Comparison of ENCODE assay signal across 19 mouse cellular contexts in the genomic region with DNA sequence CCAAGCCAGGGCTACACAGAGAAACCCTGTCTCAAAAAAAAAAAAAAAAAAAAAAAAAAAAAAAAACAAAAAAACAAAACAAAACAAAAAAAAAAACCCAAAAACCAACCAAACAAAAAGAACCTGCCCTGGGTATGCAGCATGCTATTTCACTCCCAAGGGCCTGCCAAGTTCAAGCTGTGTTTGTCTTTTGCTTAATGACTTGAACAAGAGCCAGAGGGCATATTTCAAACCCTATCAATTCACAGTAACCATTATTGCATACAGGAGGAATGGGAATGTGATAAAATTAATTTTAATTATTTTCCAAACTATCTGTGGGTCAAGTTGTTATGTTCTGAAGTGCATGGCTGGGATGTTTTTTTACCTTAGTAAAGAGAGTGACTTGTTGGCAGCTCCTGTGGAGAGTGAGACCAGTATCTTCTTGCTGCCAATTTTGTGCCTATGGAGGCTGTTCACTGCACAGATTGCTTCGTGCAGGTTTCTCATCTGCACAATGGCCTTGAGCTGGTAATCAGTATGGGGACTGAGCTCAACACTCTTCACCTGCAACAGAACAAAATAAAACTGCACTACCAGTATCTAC. TPM values are rescaled to one million over a fixed set of nuclear protein-coding genes. Genes with fewer than 3 reads are reported as not detected.
DNase-seq lines count a peak whose midpoint lies in the region; ATAC-seq and TF ChIP-seq lines count a peak whose summit lies in the region.
"Had no signal": no experiment of that assay in that cellular context is flagged by ENCODE, and none has a peak within 500 bp of the region (broad histone marks: within the 10 kb centered on the region; RNA-seq: fewer than 3 reads in every experiment).

No protein-coding gene starts in this region.

- no peaks in the 10 kb centered on the region for H3K27me3 ChIP-seq in cerebellum, adult 2 months (ENCODE audit: control insufficient read depth, insufficient read depth, low read length)
- no peaks in the 10 kb centered on the region for H3K27me3 ChIP-seq in liver, postnatal 0 days (ENCODE audit: insufficient read depth, low read length)
- no peaks in the 10 kb centered on the region for H3K27me3 ChIP-seq in liver, embryonic 11.5 days (replicated peaks; ENCODE audit: control insufficient read depth, insufficient read depth, low read length)
- H3K27me3 ChIP-seq: CH12.LX; heart, embryonic 12.5 days; hindbrain, embryonic 15.5 days had no signal

- no peak overlapping the region for H3K9ac ChIP-seq in liver, postnatal 0 days (replicated peaks)
- H3K9ac ChIP-seq in liver, embryonic 11.5 days (ENCODE audit: low read depth, low read length): no peak overlapping the region
- H3K9ac ChIP-seq: heart, embryonic 12.5 days; hindbrain, embryonic 15.5 days had no signal

- H3K9me3 ChIP-seq in liver, postnatal 0 days (ENCODE audit: low read length): no peaks in the 10 kb centered on the region
- H3K9me3 ChIP-seq in liver, embryonic 11.5 days (ENCODE audit: control insufficient read depth, low read length): no peaks in the 10 kb centered on the region
- H3K9me3 ChIP-seq: embryonic facial prominence, embryonic 10.5 days; heart, embryonic 12.5 days; hindbrain, embryonic 10.5 days; hindbrain, embryonic 15.5 days had no signal

- no peak overlapping the region for H3K27ac ChIP-seq in cerebellum, adult 2 months (ENCODE audit: insufficient read depth, low read length)
- H3K27ac ChIP-seq in liver, postnatal 0 days (ENCODE audit: low read depth): peak overlapping the region; percentile 19; the same call in 1 of the 2 replicates
- no peak overlapping the region for H3K27ac ChIP-seq in liver, embryonic 11.5 days (ENCODE audit: low read depth, low read length)
- H3K27ac ChIP-seq in left cerebral cortex, adult 2 months: no peak overlapping the region
- H3K27ac ChIP-seq: embryonic facial prominence, embryonic 10.5 days; gastrocnemius, adult 2 months; hindbrain, embryonic 10.5 days; hindbrain, embryonic 15.5 days had no signal

- no peak overlapping the region for H3K4me3 ChIP-seq in cerebellum, adult 2 months (replicated peaks; ENCODE audit: insufficient read depth, low read depth, low read length)
- H3K4me3 ChIP-seq in liver, postnatal 0 days (ENCODE audit: low read depth, low read length): no peak overlapping the region
- no peak overlapping the region for H3K4me3 ChIP-seq in liver, embryonic 11.5 days (ENCODE audit: low read depth, low read length)
- H3K4me3 ChIP-seq in left cerebral cortex, adult 2 months: no peak overlapping the region
- H3K4me3 ChIP-seq: embryonic facial prominence, embryonic 10.5 days; gastrocnemius, adult 2 months; heart, embryonic 12.5 days; hindbrain, embryonic 10.5 days; hindbrain, embryonic 15.5 days had no signal

- peaks cover 5% of the 10 kb centered on the region for H3K4me1 ChIP-seq in cerebellum, adult 2 months (ENCODE audit: control insufficient read depth, insufficient read depth, low read length)
- no peaks in the 10 kb centered on the region for H3K4me1 ChIP-seq in liver, postnatal 0 days (ENCODE audit: insufficient read depth)
- no peaks in the 10 kb centered on the region for H3K4me1 ChIP-seq in liver, embryonic 11.5 days (replicated peaks; ENCODE audit: control insufficient read depth, insufficient read depth, low read length)
- H3K4me1 ChIP-seq: embryonic facial prominence, embryonic 10.5 days; heart, embryonic 12.5 days; hindbrain, embryonic 10.5 days; hindbrain, embryonic 15.5 days had no signal

- H3K4me2 ChIP-seq in liver, postnatal 0 days (ENCODE audit: low read depth, low read length): no peak overlapping the region
- H3K4me2 ChIP-seq in liver, embryonic 11.5 days: no peak overlapping the region
- H3K4me2 ChIP-seq: heart, embryonic 12.5 days; hindbrain, embryonic 15.5 days had no signal

- DNase-seq in cerebellum, adult 2 months: peak; percentile 20 to 55
- no peak for DNase-seq in cerebellum, postnatal 14 days
- no peak for DNase-seq in liver, postnatal 0 days
- DNase-seq in liver, embryonic 11.5 days (ENCODE audit: low spot score): no peak
- DNase-seq in Muller cell, postnatal 12 days (ENCODE audit: inconsistent ontology term): peak; percentile 60
- peak; percentile 9 for DNase-seq in brain, embryonic 14.5 days (ENCODE audit: low read depth)
- no peak for DNase-seq in left cerebral cortex, adult 2 months (ENCODE audit: extremely low spot score in 1 of 2, low spot score in 2 of 2)
- no peak for DNase-seq in retina, postnatal 1 day
- DNase-seq: adrenal gland, postnatal 10 days; gastrocnemius, adult 2 months; gastrocnemius, postnatal 25 days; kidney, adult 2 months had no signal

- no peak for TF ChIP-seq POLR2A in cerebellum, adult 2 months (IDR thresholded peaks at IDR 0.05; ENCODE audit: borderline replicate concordance, insufficient read depth, low read length)
- TF ChIP-seq POLR2A in brain, embryonic 14.5 days (IDR thresholded peaks at IDR 0.05; ENCODE audit: borderline replicate concordance, extremely low read depth, insufficient read depth, insufficient read length, poor library complexity, severe bottlenecking): no peak

- H3K36me3 ChIP-seq in liver, postnatal 0 days (replicated peaks; ENCODE audit: insufficient read depth, low read length): peaks cover 59% of the 10 kb centered on the region
- H3K36me3 ChIP-seq in liver, embryonic 11.5 days (ENCODE audit: control insufficient read depth, insufficient read depth, low read length): peaks cover 43% of the 10 kb centered on the region

- TF ChIP-seq CTCF in cerebellum, adult 2 months (IDR thresholded peaks at IDR 0.05; ENCODE audit: borderline replicate concordance, insufficient read depth, low read depth, low read length): no peak
- TF ChIP-seq CTCF in liver, postnatal 0 days (IDR thresholded peaks at IDR 0.05; ENCODE audit: low read depth): no peak
- no peak for TF ChIP-seq CTCF in brain, embryonic 14.5 days (IDR thresholded peaks at IDR 0.05; ENCODE audit: borderline replicate concordance, extremely low read depth, insufficient read depth, insufficient read length)
- TF ChIP-seq CTCF in left cerebral cortex, adult 2 months (IDR thresholded peaks at IDR 0.05): no peak

- ATAC-seq in liver, postnatal 0 days: peak; percentile 38
- no peak for ATAC-seq in liver, embryonic 11.5 days (replicated peaks; ENCODE audit: low FRiP score)
- ATAC-seq: forebrain, embryonic 14.5 days; intestine, embryonic 16.5 days had no signal

- WGBS in cerebellum, adult 2 months: 7% methylated on average over 1 of the region's 1 CpGs
- 76% methylated on average over 1 of the region's 1 CpGs for WGBS in liver, postnatal 0 days (ENCODE audit: insufficient replicate concordance)
- 96% methylated on average over 1 of the region's 1 CpGs for WGBS in liver, embryonic 11.5 days

- no peak for TF ChIP-seq EP300 in liver, postnatal 0 days (IDR thresholded peaks at IDR 0.05; ENCODE audit: low read depth)

- intact Hi-C loops in left cerebral cortex, adult 2 months (cut with DNase I): no loop called here

RNA-seq across cellular contexts. Expression of a gene that starts 25.0 kb away (rescaled TPM):
- 32.3 and 34.7 TPM in 2 replicates for polyA plus RNA-seq in cerebellum, adult 2 months (2012; rRNA removed)
- 24.9 and 28.1 TPM in 2 replicates for polyA plus RNA-seq in liver, postnatal 0 days (2015; fragmentation: Nextera tagmentation; extraction: Ambion mirVana)
- 78.2 and 85.2 TPM in 2 replicates for polyA plus RNA-seq in liver, embryonic 11.5 days (2014; fragmentation: Nextera tagmentation; extraction: Ambion mirVana)
- 35.9 and 53.5 TPM in 2 replicates for polyA plus RNA-seq in brain, embryonic 14.5 days (2012; rRNA removed)
- total RNA-seq in left cerebral cortex, adult 2 months (2021): 10 to 100 TPM; 15.9 to 19.1 TPM

RNA-seq across cellular contexts. Expression of a gene that starts 25.1 kb away (rescaled TPM):
- polyA plus RNA-seq in cerebellum, adult 2 months (2012; rRNA removed): 39.2 and 39.9 TPM in 2 replicates
- polyA plus RNA-seq in liver, postnatal 0 days (2015; fragmentation: Nextera tagmentation; extraction: Ambion mirVana): 6.1 TPM in 2 replicates
- polyA plus RNA-seq in liver, embryonic 11.5 days (2014; fragmentation: Nextera tagmentation; extraction: Ambion mirVana): 9.5 and 10.3 TPM in 2 replicates
- 17.9 and 26.6 TPM in 2 replicates for polyA plus RNA-seq in brain, embryonic 14.5 days (2012; rRNA removed)
- total RNA-seq in left cerebral cortex, adult 2 months (2021): 100 to 1,000 TPM; 162 TPM

Comparison
In these comparisons a context has a peak if more than half of its experiments do, and no peak if none do; other contexts are left out.
1. DNase-seq: peak in cerebellum, adult 2 months (2 of 2), Muller cell, postnatal 12 days (single experiment) and brain, embryonic 14.5 days (single experiment); none in cerebellum, postnatal 14 days (0 of 2), liver, postnatal 0 days (single experiment), liver, embryonic 11.5 days (single experiment), left cerebral cortex, adult 2 months (0 of 2) and retina, postnatal 1 day (single experiment).